ENCODE assay signal across 14 mouse cellular contexts in genomic region chr17:84753489-84753888, GRCm38 (mm10).
"Had no signal": no experiment of that assay in that cellular context is flagged by ENCODE, and none has a peak within 500 bp of the region (broad histone marks: within the 10 kb centered on the region; RNA-seq: fewer than 3 reads in every experiment).

No protein-coding gene starts in this region.

- DNase-seq: kidney, adult 18-20 months; kidney, adult 9 months; kidney, postnatal 14 days; kidney, postnatal 4 days; liver, embryonic 13.5 days; lung, adult 2 months; lung, postnatal 14 days; lung, postnatal 4 days; right cerebral cortex, postnatal 25 days; spleen, adult 18-20 months; thymus, postnatal 36 days had no signal

- H3K4me2 ChIP-seq: liver, embryonic 13.5 days; midbrain, embryonic 12.5 days; neural tube, embryonic 13.5 days; stomach, embryonic 15.5 days had no signal

- H3K4me3 ChIP-seq: liver, embryonic 13.5 days; midbrain, embryonic 12.5 days; neural tube, embryonic 13.5 days; stomach, embryonic 15.5 days had no signal

- H3K4me1 ChIP-seq: liver, embryonic 13.5 days; stomach, embryonic 15.5 days had no signal

- H3K27ac ChIP-seq: liver, embryonic 13.5 days; midbrain, embryonic 12.5 days; neural tube, embryonic 13.5 days; stomach, embryonic 15.5 days had no signal

- H3K27me3 ChIP-seq: liver, embryonic 13.5 days; midbrain, embryonic 12.5 days; neural tube, embryonic 13.5 days; stomach, embryonic 15.5 days had no signal

- H3K9me3 ChIP-seq: liver, embryonic 13.5 days; midbrain, embryonic 12.5 days; neural tube, embryonic 13.5 days; stomach, embryonic 15.5 days had no signal

- H3K9ac ChIP-seq: liver, embryonic 13.5 days; midbrain, embryonic 12.5 days; neural tube, embryonic 13.5 days; stomach, embryonic 15.5 days had no signal
